Mouse (Mus musculus) urinary bladder, postnatal 25 days (tissue): Measurements from ENCODE around the gene Mn1.

Experiments used
- DNase-seq: peaks from one replicate; pipeline ENCODE4 v3.0.0; 2022; ENCODE audit warnings: low spot score

Gene Mn1

GRCm38 (mm10) chr5:111416591-111417374 lies at the start of gene Mn1:
Gene Mn1, plus strand, starts transcription at chr5:111417362.
- peak; percentile 80 for DNase-seq

GRCm38 (mm10) chr5:111367937-111368517 lies 49.1 kb upstream of the Mn1 start:
- DNase-seq, result no peak

- DNase-seq, result no peak
These were observed 48.6 kb upstream of the Mn1 start for GRCm38 (mm10) chr5:111368576-111368975.

DNA sequence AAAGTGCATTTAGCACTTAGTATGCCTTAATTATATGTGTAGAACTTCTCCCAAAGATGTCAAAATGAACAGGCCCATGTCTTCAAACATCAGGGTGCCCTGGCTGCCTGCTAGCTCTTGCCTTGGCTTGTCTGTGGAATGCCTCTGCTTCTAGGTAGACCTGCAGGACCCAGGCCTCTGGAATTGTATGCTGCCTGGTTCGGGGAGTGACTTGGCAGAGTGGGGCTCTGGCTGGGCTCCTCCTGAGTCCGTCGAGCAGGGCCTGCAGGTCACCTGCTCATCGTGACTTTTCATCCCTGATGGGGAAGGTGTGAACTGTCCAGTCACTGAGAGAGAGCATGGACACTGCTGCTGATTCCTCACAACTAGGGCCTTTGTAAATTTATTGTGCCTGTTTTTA lies 41.5 kb upstream of the Mn1 start:
- no peak for DNase-seq

GRCm38 (mm10) chr5:111376276-111377020 lies 40.7 kb upstream of the Mn1 start:
- no peak for DNase-seq

DNA sequence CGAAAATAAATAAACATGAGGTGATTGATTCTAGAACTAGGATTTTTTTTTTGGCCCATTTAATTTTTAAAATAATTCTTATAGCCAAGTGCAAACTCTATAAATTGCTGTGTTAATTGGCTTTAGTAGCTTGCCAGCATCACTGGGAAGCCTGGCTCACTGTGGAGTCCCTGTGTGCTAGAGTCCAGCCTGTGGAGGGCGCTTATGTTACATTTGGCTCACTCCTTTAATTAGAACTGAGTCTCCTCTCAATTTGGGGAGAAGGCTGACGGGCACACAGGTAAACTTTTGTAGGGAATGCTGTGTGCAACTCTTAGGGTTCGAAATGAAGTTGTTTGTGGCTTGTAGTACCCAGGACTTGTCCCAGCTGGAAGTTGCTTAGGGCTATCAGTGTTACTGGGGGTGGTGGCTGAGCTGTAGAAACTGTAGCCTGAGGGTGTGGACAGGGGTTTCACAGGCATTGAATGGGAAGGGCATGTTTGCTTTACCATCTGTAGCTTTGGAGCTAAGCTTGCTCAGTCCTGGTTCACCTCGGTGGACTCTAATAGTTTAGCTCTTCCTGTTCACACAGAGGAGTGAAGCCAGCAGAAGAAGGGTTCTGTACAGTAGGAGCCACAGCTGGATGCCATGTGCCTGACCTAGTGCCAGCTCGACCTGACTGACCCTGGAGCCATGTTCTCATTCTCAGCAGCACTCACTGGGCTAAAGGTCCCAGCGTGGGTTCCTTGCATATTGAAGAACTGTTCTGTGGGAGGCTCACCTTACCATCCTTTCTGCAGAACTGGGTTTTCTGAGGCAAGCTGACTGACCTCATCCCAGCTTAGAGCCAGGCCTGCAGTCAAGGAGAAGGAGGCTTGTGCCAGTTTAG lies 38.8 kb upstream of the Mn1 start:
- no peak for DNase-seq

GRCm38 (mm10) chr5:111383335-111383734 lies 33.8 kb upstream of the Mn1 start:
- DNase-seq, result no peak

GRCm38 (mm10) chr5:111390911-111391310 lies 26.3 kb upstream of the Mn1 start:
- DNase-seq, result no peak

DNA sequence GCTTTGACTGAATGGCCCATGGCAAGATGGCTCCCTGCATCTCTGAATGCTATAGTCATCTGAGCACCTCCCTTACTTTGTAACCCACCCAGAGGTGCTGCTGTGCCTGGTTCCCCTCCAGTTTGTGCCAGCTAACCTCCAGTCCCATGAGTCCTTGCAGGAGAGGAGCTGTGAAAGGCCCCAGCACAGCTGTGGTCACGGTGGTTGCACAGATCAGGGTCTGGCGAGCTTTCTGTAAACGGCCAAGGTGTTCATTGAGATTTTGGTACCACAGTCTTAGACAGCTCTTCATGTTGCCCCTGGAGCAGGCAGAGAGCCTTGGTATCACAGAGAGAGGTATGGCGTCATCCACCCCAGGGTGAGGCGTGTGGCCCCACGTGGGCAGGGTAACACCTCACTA lies 25.7 kb upstream of the Mn1 start:
- no peak for DNase-seq

- DNase-seq, result peak; percentile 46
These were observed 23.6 kb upstream of the Mn1 start for GRCm38 (mm10) chr5:111393346-111394197.

GRCm38 (mm10) chr5:111394198-111395053 lies 22.7 kb upstream of the Mn1 start:
- DNase-seq, result no peak

- no peak for DNase-seq
These were observed 21.4 kb upstream of the Mn1 start for GRCm38 (mm10) chr5:111395771-111396170.

DNA sequence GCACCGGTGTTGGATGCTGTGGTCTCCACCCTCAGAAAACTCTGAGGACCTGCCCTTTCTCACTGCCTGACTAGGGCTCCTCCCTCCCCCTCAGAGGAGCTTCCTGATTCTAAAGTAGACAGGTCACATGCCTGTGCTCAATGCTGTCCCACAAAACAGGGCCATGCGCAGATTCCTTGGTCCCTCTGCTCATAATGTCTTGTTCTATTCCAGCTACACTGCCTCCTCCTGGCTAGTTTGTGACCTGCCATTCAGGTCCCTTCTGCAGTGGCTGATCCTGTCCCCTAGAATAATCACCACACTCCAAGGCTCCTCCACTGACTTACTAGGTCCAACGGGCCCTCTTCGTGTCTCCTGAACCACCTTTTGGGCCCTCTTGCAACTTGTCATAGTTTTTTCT lies 21.0 kb upstream of the Mn1 start:
- no peak for DNase-seq

- no peak for DNase-seq
These were observed 18.7 kb upstream of the Mn1 start for GRCm38 (mm10) chr5:111398471-111398870.

DNA sequence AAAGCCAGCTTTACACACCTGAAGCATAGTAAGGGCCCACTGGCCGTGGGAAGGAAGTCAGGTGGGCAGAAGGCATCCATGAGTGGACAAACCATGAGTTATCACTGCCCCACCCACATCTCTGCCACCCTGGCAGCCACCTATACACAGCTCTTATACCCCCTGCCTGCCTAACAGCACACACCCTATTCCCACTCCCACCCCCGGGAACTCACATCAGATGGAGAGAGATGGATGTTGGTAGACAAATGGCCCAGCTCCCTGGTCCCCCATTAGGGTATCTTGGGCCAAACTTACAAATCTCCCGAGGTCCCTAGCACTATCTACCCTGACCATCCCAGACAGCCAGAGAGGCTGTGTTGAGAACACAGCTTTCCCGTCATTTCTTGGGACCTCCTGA lies 17.9 kb upstream of the Mn1 start:
- DNase-seq, result no peak

GRCm38 (mm10) chr5:111401879-111402650 lies 15.1 kb upstream of the Mn1 start:
- DNase-seq, result no peak

DNA sequence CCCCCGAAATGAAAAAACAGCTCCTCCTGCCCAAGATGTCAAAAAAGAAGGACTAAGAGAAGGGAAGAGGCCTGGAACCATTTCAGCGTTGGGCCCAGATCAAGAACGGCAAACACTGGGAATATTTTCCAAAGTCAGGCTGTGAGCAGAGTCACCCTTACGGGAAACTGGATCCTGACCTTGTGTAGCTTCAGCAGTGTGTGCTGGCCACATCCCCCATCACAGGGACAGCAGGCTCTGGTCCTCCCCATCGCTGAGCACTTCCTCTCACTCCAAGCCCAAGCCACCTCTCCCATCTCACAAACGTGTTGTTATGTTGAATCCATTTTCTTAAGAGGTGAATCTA lies 14.5 kb upstream of the Mn1 start:
- DNase-seq, result no peak

DNA sequence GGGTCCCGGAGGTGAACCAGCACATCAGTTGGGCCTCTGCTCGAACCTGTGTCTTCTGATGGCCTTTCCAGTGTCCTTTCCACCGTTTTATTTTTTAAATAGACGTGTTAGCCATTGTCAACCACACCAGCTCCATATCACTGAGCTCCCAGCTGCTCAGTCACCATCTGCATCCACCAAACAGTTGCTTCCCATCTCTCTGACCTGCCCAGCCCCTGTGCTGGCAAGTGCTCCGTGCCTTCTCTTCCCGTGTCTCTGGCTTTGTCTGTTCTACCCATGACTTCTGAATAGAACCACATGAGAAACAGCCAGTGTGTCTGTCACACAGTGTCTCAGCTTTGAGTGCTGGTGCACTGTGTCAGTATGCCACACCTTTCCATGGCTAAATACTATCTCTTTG lies 12.4 kb upstream of the Mn1 start:
- no peak for DNase-seq

GRCm38 (mm10) chr5:111408470-111409105 lies 8.6 kb upstream of the Mn1 start:
- DNase-seq, result no peak
